Comparison of ENCODE assay signal across 8 mouse cellular contexts in genomic region chr13:55727120-55727838, GRCm38 (mm10). TPM values are rescaled to one million over a fixed set of nuclear protein-coding genes. Genes with fewer than 3 reads are reported as not detected.
DNase-seq lines count a peak whose midpoint lies in the region; ATAC-seq lines count a peak whose summit lies in the region.

TSS of gene Pcbd2 (plus strand) at chr13:55727368.

- H3K4me1 ChIP-seq in embryonic facial prominence, embryonic 13.5 days = no peaks in the 10 kb centered on the region
- H3K4me1 ChIP-seq in limb, embryonic 10.5 days = peaks cover 8% of the 10 kb centered on the region
- H3K4me1 ChIP-seq in midbrain, embryonic 12.5 days = no peaks in the 10 kb centered on the region

- peak within 1 kb of the TSS; percentile 84 for H3K9ac ChIP-seq in embryonic facial prominence, embryonic 13.5 days
- H3K9ac ChIP-seq in midbrain, embryonic 12.5 days (replicated peaks) = peak within 1 kb of the TSS; percentile 71

- under 1% methylated on average over 70 of the region's 73 CpGs for WGBS in embryonic facial prominence, embryonic 13.5 days
- WGBS in limb, embryonic 10.5 days = under 1% methylated on average over 73 of the region's 73 CpGs
- WGBS in midbrain, embryonic 12.5 days = under 1% methylated on average over 63 of the region's 73 CpGs

- H3K9me3 ChIP-seq in embryonic facial prominence, embryonic 13.5 days = no peaks in the 10 kb centered on the region
- no peaks in the 10 kb centered on the region for H3K9me3 ChIP-seq in limb, embryonic 10.5 days (replicated peaks)
- H3K9me3 ChIP-seq in midbrain, embryonic 12.5 days = no peaks in the 10 kb centered on the region

- peaks cover 31% of the 10 kb centered on the region for H3K36me3 ChIP-seq in embryonic facial prominence, embryonic 13.5 days
- H3K36me3 ChIP-seq in limb, embryonic 10.5 days = peaks cover 38% of the 10 kb centered on the region
- peaks cover 24% of the 10 kb centered on the region for H3K36me3 ChIP-seq in midbrain, embryonic 12.5 days

- DNase-seq in 3T3-L1 (ENCODE audit: low read depth, low spot score) = peak; percentile 67
- DNase-seq in adrenal gland, postnatal 4 days (ENCODE audit: low spot score in 2 of 2) = peak; percentile 74 to 87
- peak; percentile 89 to 92 for DNase-seq in heart, adult 18-20 months
- DNase-seq in kidney, adult 18-20 months = peak; percentile 88
- peak; percentile 88 for DNase-seq in limb, embryonic 10.5 days (ENCODE audit: low spot score)
- DNase-seq in skeletal muscle tissue, adult 2 months (ENCODE audit: low read depth, low spot score) = peak; percentile 69

- peak within 1 kb of the TSS; percentile 98 for H3K27ac ChIP-seq in embryonic facial prominence, embryonic 13.5 days
- H3K27ac ChIP-seq in limb, embryonic 10.5 days = peak within 1 kb of the TSS; percentile 93
- peak within 1 kb of the TSS; percentile 97 for H3K27ac ChIP-seq in midbrain, embryonic 12.5 days (replicated peaks)

- peak within 1 kb of the TSS; percentile 68 for H3K4me2 ChIP-seq in embryonic facial prominence, embryonic 13.5 days
- peak within 1 kb of the TSS; percentile 60 for H3K4me2 ChIP-seq in midbrain, embryonic 12.5 days (replicated peaks)

- peak; percentile 81 for ATAC-seq in embryonic facial prominence, embryonic 13.5 days (ENCODE audit: insufficient number of reproducible peaks, insufficient read depth, low FRiP score, low TSS enrichment, low read depth)
- ATAC-seq in midbrain, embryonic 12.5 days (ENCODE audit: low FRiP score, low read depth) = peak; percentile 91

- no peaks in the 10 kb centered on the region for H3K27me3 ChIP-seq in embryonic facial prominence, embryonic 13.5 days
- H3K27me3 ChIP-seq in limb, embryonic 10.5 days (ENCODE audit: low read depth, poor library complexity, severe bottlenecking) = no peaks in the 10 kb centered on the region
- H3K27me3 ChIP-seq in midbrain, embryonic 12.5 days = no peaks in the 10 kb centered on the region

- H3K4me3 ChIP-seq in embryonic facial prominence, embryonic 13.5 days = peak within 1 kb of the TSS; percentile 63
- peak within 1 kb of the TSS; percentile 66 for H3K4me3 ChIP-seq in limb, embryonic 10.5 days
- H3K4me3 ChIP-seq in midbrain, embryonic 12.5 days = peak within 1 kb of the TSS; percentile 61

RNA-seq across cellular contexts. Expression of gene Pcbd2, which starts in this region (rescaled TPM):
- 10 to 100 TPM; 55.0 to 56.2 TPM for total RNA-seq in adrenal gland, postnatal 4 days (2021)
- polyA plus RNA-seq in embryonic facial prominence, embryonic 13.5 days (2015; fragmentation: Nextera tagmentation; extraction: Ambion mirVana) = 44.3 and 61.4 TPM in 2 replicates
- total RNA-seq in heart, adult 18-20 months (2021) = 10 to 100 TPM; 51.3 to 56.3 TPM
- polyA plus RNA-seq in limb, embryonic 10.5 days (2016; fragmentation: Nextera tagmentation; extraction: Ambion mirVana) = 43.7 and 44.4 TPM in 2 replicates
- polyA plus RNA-seq in midbrain, embryonic 12.5 days (2016; fragmentation: Nextera tagmentation; extraction: Ambion mirVana) = 23.9 and 30.0 TPM in 2 replicates

Comparison
In these comparisons a context has a peak if more than half of its experiments do, and no peak if none do; other contexts are left out.
1. Peak in every context shown above with its lines: DNase-seq, ATAC-seq, H3K4me3 ChIP-seq and H3K27ac ChIP-seq.